Mouse (Mus musculus) thymus, adult 2 months (tissue): ENCODE measurements around the gene Trarg1.

Experiments used
- CTCF ChIP-seq: fragments of 200-500 bp; IDR thresholded peaks from 2 replicates; pipeline ENCODE4 v1.5.1; 2012; ENCODE audit warnings: mild to moderate bottlenecking, control low read depth, low read length, moderate library complexity, borderline replicate concordance; ENCODE audit not compliant: control insufficient read depth, poor library complexity, insufficient read depth; ENCODE audit errors: extremely low read depth
- POLR2A ChIP-seq: fragments of 200-500 bp; IDR thresholded peaks from 2 replicates; pipeline ENCODE4 v1.6.1; 2012; ENCODE audit warnings: mild to moderate bottlenecking, low read length, control low read depth, moderate library complexity; ENCODE audit not compliant: control insufficient read depth, poor library complexity, insufficient read depth; ENCODE audit errors: extremely low read depth

DNA sequence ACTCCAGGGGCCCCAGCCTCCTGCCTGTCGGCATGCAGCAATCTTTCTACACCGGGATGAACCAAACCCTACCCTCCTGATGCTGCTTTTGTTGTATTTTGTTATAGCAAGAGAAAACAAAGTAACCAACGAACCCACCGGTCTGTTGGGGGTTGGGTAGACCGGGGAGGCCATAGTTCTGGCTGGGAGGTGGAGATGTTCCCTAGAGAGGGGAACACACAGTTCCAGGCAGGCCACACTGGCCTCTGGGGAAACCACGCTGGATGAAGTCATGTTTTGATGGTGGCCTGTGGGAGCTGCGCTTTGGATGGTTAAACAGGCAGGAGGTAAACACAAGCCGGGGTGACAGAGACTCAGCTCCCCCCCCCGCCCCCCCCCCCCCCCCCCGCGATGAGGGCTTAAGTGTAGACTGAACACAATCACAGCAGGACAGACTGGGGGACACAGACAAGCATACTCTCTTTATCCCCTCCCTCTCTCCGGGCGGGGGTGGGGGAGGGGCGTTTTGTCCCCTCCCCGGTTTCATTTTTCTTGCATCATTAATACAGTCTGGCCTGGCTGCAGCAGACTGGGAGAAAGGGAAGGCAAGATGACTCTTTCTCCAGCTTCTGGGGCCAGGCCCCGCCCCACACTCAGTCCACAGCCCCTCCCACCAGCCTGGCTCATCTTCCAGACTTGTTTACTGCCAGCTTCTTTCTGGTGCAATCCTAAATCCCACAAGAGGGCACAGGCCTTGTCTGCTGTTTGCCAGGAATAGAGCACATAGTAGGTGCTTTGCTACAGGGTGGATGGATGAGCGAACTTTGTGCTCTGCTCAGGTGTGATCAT, 30.2 kb downstream of the Trarg1 start:
- TF ChIP-seq CTCF: no peak
- no peak for TF ChIP-seq POLR2A
